Mouse (Mus musculus): ENCODE data around the gene Atp6v1f.

Atp6v1f gene

DNA sequence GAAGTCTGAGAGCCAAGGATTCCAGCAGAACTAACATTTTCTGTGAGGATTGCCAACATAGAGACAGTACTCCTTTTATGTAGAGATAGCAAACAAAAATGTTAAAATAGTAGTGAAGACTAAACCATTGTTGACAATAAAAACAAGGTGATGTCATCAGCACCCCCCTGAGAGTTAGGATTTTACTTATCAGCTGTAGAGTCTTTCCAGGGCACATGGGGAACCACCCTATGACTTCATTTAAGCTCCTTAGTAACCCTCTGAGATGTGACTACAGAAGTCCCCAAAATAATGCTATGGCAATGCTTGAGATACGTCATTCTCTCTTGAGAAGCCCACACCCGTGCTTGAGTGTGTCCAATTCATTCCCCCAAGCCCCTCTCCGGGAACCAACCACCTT is 4.1 kb upstream of the Atp6v1f start:
- DNase-seq, result no peak

GRCm38 (mm10) chr6:29468851-29469250 is 1.3 kb downstream of the Atp6v1f start:
- DNase-seq, result no peak

DNA sequence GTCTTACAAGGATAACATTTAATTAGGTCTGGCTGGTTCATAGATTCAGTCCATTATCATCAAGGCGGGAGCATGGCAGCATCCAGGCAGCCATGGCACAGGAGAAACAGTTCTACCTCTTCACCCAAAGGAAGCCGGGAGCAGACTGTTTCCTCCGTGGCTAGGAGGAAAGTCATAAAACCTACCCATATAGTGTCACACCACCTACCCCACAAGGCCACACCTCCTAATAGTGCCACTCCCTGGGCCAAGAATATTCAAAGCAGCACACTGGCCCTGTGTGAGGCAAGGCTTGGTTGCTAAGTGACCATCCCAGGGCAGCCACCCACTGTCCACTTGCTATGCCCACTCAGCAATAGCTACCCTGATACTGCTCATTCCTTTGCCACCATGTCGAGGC is 3.6 kb downstream of the Atp6v1f start, which contains the start of gene Atp6v1fnb:
Atp6v1fnb (plus strand) TSS at position 301 of the 400 bp plus-strand sequence.
- no peak for DNase-seq

GRCm38 (mm10) chr6:29473941-29474691 is 6.6 kb downstream of the Atp6v1f start:
- DNase-seq, result peak; percentile 56

DNA sequence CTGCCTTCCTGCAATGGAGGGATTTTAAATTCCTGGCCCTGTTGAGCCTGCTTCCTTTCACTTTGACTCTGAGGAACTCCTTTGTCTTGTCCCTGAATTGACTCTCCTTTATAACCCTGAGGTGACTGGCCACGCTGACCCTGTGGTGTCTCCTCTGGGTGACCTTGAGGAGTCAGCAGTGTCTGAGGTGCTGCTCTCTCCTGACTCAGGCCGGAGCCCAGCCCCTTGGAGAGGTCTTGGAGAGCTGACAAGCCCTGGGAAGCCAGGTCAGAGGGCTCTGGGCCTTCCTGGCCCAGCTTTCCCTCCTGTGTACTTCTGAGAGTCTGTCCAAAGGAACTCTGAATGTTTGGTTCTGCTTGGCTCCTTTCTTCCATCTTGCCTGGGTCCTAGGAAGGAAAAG is 7.2 kb downstream of the Atp6v1f start:
- no peak for DNase-seq

- no peak for DNase-seq
Observed at GRCm38 (mm10) chr6:29482691-29483090, 15.2 kb downstream of the Atp6v1f start.

GRCm38 (mm10) chr6:29484716-29485559 is 17.4 kb downstream of the Atp6v1f start:
- DNase-seq, result no peak

DNA sequence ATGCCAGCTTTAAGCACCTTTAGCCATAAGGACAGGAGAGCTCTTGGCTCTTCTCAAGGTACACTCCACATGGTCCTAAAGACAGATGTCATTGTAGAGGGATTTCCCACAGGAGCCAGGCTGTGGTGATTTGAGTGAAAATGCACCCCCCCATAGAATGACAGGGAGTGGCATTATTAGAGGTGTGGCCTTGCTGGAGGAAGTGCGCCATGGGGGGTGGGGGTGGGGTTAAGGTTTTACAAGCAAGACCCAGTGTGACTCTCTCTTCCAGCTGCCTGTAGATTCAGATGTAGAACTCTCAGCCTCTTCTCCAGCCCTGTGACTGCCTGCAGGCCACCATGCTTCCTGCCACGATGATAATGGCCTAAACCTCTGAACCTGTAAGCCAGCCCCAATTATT is 18.4 kb downstream of the Atp6v1f start:
- DNase-seq, result no peak

DNA sequence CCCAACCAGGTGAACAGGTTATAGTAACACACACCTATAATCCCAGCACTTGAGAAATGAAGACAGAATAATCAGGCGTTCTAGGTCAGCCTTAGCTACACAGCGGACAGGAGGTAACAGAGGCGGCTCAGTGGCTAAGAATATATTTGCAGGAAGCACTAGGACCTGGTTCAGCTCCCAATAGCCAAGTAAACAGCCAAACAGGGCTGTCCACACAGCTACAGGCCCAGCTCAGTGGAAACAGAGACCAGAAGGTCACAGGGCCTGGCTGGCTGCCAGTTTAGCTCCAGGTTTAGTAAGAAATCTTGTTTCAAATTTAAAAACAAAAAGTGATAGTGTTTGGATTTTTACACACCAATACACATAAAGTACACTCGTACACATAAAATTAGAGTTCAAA is 26.6 kb downstream of the Atp6v1f start:
- DNase-seq, result no peak

GRCm38 (mm10) chr6:29496270-29496669 is 28.8 kb downstream of the Atp6v1f start:
- no peak for DNase-seq

GRCm38 (mm10) chr6:29497791-29498190 is 30.3 kb downstream of the Atp6v1f start:
- no peak for DNase-seq

GRCm38 (mm10) chr6:29500177-29500576 is 32.7 kb downstream of the Atp6v1f start:
- DNase-seq, result no peak

GRCm38 (mm10) chr6:29500810-29501209 is 33.3 kb downstream of the Atp6v1f start:
- DNase-seq, result no peak

DNA sequence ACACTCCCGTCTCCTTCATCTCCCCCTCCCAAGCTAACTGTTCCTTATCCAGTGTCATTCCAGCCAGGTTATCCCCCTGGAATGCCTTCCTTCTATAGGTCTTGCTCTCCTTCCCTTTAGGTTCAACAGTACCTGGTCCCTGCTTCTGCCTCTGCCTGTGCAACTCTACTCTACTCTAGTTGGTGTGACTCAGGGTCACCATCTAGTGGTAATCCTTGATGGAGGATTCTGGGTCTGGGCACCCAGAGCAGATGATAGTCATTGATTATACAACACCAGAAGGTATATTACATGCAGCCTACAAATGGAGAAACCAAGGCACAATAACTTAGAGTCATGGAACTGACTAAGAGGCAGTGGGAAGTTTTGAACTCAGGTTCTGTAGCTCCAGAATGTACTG is 34.1 kb downstream of the Atp6v1f start:
- DNase-seq, result no peak

- no peak for DNase-seq
Observed at GRCm38 (mm10) chr6:29505493-29505892, 38.0 kb downstream of the Atp6v1f start.

DNA sequence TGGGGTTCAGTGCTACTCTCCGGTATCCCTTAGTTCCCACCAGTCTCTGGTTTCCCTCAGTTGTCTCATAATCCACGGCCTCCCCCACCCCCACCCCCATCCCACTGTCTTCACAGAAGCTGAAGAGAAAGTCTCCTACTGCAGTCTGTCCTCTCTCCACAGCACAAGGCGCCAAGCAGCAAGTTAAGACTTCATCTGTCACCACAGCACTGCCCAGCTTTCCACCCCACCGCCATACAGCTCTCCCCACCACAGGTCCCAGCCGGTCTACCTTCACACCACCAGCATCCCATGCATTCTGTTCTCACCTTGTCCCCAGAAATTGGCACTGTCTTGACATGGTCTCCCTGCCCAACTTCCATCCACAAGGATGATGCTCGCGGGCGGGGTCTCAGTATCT is 39.3 kb downstream of the Atp6v1f start:
- DNase-seq, result no peak

GRCm38 (mm10) chr6:29507447-29508309 is 40.2 kb downstream of the Atp6v1f start, which contains the start of gene Kcp:
Gene Kcp (minus strand): TSS chr6:29507952.
- DNase-seq, result no peak

- DNase-seq, result no peak
Observed at GRCm38 (mm10) chr6:29509086-29509485, 41.6 kb downstream of the Atp6v1f start.

GRCm38 (mm10) chr6:29513284-29513683 is 45.8 kb downstream of the Atp6v1f start:
- no peak for DNase-seq

DNA sequence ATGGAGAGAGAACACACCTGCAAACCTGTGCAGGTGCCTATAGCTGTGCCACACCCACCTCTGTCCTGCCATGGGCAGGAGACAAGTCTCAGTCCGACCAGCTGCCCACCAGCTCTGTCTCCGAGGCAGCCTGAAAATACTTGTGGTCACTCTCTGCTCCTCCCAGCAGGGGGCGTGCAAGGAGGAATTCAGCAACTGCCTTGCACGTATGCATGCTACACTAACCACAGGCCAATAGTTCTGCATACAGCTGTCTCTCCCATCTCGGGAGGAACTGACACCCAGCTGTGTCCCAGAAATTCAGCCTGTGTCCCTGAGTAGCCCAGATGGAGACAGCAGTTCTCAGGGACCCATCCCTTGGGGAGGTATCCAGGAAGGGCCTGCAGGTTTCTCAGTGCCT is 49.6 kb downstream of the Atp6v1f start:
- no peak for DNase-seq

Measured in cerebellum, adult 11-12 months (tissue).